Mouse (Mus musculus): ENCODE measurements at regions not wholly inside any gene's neighbourhood (a gene's known extent, or its start where the extent isn't known, plus 50 kb on each side); places are given as distances from the start of the nearest gene placed in this dataset.

DNA sequence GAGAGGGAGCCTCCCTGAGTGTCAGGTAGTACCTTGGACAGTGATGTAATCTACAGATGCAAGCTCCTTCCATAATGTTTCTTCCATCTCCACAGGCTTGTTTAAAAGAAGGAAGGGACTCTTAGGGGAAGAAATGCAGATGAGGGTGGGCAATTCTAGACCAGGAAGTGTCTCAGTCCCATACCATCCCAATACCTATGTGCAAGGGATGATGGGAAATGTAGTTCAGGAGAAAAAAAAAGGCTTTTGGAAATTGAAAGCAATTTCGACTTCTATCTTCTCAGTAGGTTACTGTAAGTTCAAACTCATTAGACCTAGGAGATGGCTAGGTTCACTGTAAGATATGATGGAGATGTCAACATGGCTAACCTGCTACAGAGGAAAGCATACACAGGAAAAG lies 68.3 kb downstream of the Cd83 start:
- no peak for DNase-seq (ENCODE audit: low spot score)

DNA sequence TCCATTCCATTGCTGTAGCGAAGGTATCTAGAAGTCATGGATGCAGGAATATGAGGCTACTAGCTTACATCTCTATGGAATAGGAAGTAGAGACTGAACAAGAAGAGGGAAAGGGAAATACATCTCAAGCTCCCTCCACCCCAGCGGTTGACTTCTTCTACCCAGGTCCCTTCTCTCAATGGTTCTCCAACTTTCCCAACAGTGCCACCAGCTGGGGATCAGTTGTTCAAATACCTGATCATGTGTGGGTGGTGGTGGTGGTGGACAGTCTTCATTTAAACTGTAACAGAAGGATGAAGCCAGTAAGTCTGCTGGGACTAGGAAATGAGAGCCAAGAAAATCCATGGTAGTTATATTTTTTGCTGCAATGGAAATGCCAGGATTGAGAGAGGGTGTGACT lies 70.4 kb downstream of the Cd83 start:
- DNase-seq (ENCODE audit: low spot score), result no peak

DNA sequence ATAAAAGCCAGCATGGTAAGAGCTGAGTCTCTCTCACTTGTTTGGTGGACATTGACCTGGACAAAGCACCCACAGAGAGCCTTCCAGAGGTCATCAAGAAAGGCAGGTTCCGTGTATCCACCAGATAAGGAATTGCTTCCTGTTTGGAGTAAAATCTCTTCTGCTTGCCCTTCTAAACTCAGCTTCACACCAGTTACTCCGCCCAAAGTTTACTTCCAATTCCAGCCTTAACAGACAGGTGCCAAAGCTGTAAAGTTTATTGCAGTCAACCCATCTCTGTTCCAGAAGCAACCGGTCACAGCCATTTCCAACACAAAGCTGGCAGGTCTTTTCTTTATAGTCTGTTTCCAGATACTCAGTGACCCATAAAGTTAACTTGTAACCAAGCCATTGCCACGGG lies 76.4 kb downstream of the Cd83 start:
- no peak for DNase-seq (ENCODE audit: low spot score)

DNA sequence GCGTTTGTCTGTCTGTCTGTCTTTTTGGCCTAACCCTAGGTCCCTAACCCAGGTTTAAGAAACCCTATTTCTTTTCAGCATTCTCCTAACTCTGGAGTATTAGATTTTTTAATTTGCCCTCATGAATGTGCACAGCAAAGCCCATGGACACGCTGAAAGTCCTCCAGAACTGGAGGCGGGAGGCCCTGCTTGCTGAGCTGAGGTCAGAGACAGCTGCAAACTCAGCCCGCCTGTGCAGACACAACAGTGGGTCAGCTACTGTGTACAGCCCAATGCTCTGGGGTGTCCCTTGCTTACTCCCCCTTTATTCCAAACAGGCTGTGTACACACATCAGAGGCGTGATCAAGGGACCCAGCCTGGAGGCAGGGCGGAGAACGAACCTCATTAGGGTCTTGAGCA lies 76.8 kb downstream of the Cd83 start:
- no peak for DNase-seq (ENCODE audit: low spot score)

DNA sequence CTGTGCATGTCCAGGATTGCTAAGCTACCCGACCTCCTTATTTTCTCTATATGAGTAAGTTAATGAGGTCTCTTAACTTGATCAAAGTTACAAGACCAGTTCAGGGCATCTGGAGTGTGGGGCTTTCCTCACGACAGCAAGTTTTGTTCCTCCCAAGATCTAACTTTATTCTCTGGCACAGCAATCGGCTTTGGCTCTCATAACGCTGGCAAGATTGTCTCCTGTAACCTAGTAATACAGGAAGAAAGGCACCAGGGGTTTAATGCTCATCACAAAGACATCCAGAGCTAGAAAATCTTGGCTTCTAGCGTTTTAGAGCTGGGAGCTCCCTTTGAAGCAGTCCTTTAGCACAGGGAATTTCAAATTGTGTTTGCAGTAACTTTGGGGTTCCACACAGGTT lies 77.5 kb downstream of the Cd83 start:
- DNase-seq (ENCODE audit: low spot score), result no peak

DNA sequence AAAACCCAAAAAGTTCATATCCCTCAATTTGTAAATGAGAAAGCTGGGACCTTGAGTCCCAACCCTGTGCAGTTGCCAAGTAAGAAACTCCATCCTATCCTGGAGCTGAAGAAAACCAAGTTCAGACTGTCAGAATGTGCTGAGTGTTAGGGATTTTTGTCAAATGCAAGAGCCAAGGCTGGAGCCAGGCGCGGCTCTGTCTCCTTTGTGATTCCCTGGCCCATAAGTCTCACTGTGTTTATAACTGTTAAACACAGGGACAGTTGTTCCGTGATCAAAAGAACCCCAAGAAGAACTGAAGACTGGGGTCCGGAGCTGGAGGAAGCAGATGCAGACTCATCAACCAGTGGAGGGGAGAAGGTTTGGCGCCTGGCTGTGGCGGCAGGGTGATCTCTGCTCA lies 78.0 kb downstream of the Cd83 start:
- no peak for DNase-seq (ENCODE audit: low spot score)

DNA sequence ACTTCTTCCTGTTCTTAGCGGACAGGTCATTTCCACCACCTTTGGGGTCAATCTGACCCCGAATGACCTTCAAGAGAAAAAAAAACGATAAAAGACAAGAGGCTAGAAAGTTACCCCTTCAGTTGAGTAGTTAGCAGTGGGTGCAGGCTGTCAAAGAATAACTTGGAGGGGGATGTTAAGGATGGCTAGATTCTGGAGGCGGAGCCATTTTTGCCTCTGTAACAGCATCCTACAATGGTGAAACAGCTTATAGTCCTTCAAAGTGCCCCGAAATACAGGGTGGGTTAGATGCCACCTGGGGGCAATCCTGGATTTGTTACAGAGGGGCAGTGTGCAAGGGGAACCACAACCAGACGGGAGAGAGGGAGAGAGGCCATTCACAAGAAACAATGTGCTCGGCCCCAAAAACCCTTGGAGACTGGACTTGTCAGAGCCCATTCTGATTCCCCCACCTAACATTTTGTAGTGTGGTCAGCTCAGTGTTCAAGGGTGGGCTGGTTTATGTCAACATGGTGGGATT lies 79.1 kb downstream of the Cd83 start:
- no peak for DNase-seq (ENCODE audit: low spot score)

DNA sequence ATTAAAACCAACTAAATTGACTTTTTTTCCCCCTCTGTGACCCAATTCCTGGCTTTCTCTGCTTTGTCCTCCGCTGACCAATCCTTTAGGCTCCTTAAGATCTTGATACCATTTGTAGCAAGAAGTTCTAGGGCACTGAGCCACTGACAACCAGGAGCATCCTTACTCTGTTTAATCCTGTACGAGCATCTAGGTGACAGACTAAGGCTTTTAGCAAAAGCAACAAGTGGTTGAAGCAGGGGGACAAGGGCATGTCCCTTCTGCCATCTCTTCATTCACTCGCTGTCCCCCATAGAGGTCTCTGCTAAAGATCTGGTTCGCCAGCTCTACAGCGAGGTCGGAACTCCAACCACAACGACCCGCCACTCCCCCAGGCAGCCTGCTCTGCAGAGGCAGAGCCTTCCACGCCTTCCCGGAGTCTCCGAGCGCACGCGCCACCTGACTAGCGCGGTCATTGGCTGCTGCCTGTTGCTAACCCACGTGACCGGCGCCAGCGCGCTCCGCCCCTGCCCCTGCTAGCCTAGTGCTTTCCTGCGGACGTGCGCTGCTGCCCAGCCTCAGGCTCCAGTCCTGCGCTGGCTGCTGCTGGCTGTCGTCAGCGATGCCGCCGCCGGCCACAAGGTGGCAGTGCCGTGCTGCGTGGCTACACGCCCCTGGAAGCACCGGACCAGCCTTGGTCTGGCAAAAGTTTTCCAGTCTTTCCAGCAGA lies 79.7 kb downstream of the Cd83 start:
- peak; percentile 100 for DNase-seq (ENCODE audit: low spot score)

DNA sequence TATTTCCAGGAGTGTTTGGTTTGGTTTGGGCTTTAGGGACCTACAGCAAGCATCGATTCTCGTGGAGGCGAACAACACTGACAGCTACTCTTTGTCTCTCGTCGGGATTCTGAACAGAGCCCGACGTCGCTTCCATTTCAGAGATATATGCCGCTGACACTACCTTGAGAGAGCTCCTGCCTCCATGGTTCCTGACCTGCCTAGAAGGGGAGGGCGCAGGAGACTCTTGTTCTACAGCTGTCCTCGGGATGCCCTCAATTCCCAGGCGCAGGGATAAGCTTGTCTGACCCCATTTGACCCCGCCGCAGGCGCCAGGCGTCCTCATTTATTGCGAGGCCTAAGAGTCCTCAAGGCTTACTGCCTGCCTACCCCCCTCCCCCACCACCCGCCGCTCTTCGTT lies 80.5 kb downstream of the Cd83 start:
- DNase-seq (ENCODE audit: low spot score), result peak; percentile 80

DNA sequence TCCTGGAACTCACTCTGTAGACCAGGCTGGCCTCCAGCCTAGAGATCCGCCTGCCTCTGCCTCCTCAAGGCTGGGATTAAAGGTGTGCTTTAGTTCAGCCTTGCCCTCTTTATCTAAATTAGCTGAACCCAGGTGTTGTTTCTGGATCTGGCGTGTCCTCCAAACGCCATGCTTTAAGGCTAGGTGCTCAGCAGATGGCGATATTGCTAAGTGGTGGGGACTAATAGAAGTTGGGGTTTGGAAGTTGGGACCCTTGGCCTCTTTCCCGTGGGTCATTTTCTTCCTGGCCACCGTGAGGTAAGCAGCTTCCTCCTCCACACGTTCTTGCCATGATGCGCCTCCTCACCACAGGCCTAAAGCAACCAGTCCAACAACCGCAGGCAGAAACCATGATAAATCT lies 91.3 kb downstream of the Cd83 start:
- no peak for DNase-seq (ENCODE audit: low spot score)

DNA sequence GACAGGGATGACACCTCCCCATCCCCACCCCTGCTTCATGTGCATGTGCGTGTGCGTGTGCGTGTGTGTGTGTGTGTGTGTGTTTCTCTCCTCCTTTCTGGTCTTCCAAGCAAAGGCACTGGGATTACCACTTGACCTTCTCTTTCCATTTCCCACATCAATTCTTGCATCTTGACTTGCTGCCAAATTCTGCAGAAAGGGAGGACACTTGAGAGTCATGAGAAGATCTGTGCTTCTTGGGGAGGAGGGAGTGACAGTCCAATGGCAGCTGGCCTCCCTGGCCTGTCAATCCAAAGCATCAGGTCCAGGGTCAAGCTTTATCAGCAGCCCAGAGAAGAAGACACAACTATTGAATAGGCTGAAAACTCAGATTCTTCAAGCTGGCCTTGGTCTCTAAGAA lies 102.7 kb downstream of the Cd83 start:
- DNase-seq (ENCODE audit: low spot score), result no peak

DNA sequence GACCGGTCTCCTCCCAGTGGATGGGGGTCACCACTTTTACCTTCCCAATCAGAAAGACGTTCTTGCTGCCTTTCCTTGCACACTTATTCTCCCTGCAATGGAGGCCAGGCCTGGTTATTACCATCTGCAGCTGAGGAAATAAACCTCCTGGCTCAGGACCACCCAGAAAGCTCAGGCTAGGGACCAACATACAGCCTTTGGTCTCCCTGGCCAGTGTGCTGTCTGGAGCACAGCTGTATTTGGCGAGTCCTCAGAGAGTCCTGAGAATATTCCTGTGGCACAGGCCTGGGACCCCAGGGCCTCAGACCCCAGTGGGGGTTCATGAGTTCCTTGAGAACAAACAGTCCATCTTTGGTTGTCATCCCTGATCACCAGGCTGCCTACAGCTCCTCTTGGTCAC lies 107.4 kb downstream of the Cd83 start:
- DNase-seq (ENCODE audit: low spot score), result peak; percentile 47

DNA sequence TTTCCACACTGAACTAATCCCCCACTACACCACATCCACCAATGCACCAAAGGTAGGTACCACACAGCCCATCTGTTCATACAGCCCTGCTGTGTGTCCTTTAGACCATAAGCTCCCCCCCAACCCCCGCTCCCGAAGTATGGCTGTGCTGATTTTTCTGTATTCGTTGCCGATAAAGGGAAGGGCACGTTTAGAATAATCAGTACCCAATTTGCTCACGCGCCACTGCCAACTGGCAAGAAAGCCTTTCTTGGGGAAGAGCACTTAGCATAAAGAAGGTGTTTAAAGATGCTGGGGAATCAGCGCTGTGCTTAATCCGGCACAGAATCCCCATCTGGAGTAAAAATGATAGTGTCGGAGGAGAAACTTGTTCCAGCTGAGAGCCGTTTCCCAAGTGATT lies 111.4 kb downstream of the Cd83 start:
- no peak for DNase-seq (ENCODE audit: low spot score)

DNA sequence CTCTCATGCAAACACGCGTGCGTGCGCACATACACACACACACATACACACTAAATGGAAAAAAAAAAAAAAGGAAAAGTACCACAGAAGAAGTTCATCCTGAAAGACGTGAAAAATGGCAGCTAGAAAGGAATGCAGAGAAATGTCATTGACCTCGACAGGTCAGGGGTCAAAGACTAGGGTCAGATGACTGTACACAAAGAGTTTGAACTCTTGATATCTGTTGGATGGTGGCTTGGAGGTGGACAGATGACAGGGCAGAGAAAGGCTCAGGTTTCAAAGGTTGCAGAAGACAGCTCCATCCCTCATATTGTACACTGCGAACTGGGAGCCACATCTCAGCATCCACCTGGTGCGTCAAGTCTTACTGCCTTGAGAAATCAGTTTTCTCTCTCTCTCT lies 112.5 kb downstream of the Cd83 start:
- DNase-seq (ENCODE audit: low spot score), result peak; percentile 63

DNA sequence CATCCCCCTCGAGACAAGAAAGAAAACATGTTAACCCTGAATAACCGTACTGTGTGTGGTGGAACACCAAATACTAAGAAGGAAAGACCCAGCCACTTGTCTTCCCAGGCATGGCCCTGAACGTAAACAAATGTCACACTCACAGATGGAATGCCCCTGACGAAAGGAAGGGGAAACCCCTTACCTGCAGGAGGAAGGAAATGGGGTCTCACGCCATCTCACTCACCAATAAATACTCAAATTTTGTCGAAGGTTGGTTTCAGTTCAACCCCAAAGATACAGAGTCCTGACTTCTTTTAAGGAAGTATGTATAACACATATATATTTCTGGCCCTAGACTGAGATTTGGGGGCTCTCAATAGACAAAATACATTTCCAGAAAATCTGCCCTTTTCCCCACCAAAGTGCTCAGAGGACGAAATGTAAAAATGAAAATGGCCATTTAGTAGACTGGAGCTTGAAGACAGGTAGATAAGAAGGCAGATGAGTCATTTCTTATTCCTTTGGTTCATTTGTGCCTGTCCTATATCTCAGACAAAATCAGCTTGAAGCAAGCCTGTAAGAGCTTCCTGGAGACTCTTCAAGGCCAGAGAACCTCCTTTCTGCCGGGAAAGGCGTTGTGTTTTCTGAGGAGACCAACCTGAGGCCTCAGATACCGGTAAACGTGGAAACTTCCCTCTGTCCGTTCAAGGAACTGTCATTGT lies 114.1 kb downstream of the Cd83 start:
- no peak for DNase-seq (ENCODE audit: low spot score)

DNA sequence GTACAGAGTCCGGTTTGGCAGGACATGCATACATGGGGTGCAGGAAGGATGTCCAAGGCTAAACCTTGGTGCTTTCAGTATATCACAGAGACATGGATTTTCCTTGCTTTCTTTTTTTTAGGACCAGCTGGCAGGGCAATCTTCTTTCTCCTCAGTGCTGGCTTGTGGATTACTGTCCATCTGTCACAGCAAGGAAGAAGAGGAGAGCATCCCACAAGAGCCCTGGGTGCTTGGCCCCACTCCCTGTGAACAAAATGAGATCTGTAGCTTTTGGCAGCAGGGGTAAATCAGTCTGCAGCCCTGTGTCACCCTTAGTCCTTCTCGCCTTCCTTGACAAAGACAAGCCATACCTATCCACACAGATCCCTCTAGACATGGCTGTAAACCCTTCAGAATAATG lies 115.5 kb downstream of the Cd83 start:
- no peak for DNase-seq (ENCODE audit: low spot score)

DNA sequence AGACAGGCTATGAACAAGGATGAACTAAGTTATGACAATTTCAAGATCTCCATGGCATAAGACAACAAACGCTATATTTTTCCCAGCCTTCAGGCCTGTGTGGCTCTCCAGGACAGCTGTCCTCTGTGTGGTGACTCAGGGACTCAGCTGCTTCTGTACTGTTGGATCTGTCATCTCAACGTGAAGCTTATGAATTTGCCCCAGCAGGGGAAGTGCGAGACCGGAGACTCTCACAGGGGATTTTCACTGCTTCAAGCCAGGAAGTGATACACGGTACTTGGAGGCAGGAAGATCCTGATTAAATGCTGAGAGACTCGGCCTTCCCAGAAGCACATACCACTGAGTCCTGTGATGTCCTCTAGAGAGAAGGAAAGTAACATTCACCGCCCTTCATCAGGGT lies 116.2 kb downstream of the Cd83 start:
- DNase-seq (ENCODE audit: low spot score), result no peak

DNA sequence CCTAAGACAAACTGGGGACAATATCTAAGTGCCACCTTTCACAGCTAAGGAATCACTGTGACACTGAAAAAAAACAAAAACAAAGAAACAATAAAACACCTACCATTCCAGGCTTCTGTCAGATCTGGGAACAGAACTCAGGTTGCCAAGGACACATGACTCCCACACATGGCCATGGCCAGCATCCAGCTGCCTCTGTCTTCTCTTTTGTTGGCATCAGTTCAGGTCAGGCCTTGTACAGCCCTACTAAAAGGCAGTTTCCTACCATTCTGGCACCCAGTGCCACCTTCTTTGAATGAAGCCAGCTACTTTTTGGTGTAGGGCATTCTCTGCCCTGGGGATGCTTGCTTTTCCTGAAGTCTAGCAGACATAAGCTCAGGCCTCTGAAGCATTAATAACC lies 118.8 kb downstream of the Cd83 start:
- no peak for DNase-seq (ENCODE audit: low spot score)

DNA sequence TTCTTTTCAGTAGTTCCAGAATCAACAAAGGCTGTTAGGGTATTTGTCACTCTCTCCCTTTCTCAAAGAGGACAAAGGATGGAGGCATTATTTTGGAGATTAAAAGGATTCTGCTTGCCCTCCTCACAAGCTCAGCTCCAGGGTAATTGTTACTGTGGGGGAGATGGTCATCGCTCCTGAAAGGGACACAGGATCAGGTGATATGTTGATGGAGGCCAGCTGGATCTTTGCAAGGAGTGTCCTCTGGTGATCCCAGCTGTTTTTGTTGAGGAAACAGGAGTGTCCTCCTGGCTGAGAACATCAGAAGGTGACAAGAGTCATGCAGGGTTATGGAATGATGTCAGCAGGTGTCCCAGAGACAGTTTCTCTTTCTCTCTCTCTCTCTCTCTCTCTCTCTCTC lies 119.7 kb downstream of the Cd83 start:
- DNase-seq (ENCODE audit: low spot score), result no peak

DNA sequence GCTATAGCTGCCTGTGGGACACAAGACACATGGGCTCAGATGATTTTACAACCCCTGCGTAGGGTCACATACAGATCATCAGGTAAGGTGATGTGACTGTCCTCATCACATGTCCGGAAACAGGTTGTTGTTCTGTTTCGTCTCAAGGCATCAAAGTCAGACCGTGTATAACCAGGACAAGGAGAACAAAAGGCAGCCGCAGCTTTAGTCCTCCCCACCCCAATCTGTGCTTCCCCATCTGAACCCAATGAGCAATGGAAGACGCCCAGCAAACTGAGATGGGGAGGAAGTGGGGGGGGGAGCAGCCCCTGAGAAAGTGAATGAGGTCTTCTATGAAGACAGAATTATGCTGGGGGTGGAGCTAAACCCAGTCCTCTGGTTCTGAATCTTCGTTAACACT lies 121.7 kb downstream of the Cd83 start:
- DNase-seq (ENCODE audit: low spot score), result no peak

DNA sequence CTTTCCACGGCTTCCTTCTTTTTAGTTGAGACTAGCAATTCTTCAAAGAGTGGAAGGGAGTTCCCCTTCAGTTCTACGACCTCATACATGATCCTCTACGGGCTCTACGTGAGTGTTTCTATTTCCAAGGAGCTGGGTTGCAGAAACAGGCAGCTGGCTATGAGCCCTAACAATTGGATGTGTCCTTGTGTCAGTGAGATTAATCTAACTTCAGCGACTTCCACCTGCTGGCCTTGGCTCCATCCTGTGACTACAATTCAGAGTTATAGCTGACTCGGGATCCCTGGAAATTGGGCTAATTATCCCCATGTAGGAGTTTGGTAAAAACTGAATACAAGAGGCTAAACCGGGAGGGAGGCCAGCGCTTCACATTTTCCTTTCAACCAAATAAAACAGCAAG lies 122.8 kb downstream of the Cd83 start:
- no peak for DNase-seq (ENCODE audit: low spot score)

DNA sequence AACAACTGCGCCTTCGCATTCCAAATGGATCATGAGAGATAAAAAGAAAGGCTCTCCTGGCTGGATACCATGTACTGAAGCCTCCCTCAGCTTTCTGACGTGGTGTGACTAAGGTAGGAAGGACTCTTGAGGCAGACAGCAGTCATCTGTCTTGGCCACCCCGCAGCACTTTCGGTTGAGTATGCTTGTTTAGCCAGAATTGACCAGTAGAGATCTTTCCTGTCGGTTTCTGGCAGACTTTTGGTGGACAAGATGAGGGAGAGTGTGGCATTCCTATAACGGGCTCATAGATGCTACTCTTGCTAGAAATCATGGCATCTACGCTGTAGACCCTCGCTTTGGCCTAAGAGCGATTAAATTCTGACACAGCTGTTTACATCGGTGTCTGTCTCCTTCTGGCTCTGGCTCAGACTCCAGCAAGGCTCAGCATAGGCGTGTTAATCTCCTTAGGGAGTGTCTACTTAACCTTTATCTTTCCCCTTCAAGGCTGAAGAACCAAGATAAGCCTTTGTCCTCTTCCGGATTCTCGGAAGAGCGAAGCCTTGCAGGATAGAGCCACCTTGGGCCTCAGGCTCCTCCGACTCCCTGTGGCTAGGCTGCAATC lies 123.6 kb downstream of the Cd83 start:
- DNase-seq (ENCODE audit: low spot score), result peak; percentile 21

DNA sequence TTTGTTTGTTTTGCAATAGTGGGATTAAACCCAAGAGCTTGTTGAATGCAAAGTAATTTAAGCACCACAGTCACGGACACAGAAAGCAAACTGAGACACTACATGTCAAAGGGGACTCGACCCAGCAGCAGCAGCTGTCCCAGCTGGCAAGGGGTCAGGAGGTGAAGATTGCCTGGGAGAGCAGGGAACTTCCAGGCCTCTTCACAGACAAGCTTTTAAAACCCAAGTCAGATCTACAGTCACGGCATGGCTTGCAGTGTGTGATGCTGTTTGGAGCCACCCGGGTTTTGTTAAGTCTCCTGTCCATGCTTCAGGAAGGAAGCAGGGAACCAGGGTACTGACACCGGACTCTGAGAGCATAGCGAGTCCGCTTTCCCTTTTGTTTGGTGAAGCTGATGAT lies 125.4 kb downstream of the Cd83 start:
- DNase-seq (ENCODE audit: low spot score), result peak; percentile 81

Measured in embryo, embryonic 10 days (tissue).